Mouse (Mus musculus): ENCODE data around the gene Snx8. TPM values are rescaled to one million over a fixed set of nuclear protein-coding genes. Genes with fewer than 3 reads are reported as not detected.

The Snx8 gene
- polyA plus RNA-seq, 1 experiment from 2014 or later, result 27.0 TPM

Small RNA genes within 50 kb of the gene (microRNA-seq; reads per million reads assigned to microRNA genes)
- gene Mir7038, result not detected

Other genes with a start within 250 kb of the Snx8 start
- 46.5 and 53.0 TPM in 2 replicates for gene Mad1l1, start 67.7 kb downstream of the Snx8 start, polyA plus RNA-seq (2015; fragmentation: Nextera tagmentation; extraction: Ambion mirVana)
- 54.8 and 60.1 TPM in 2 replicates for gene Nudt1, start 67.6 kb downstream of the Snx8 start, polyA plus RNA-seq (2015; fragmentation: Nextera tagmentation; extraction: Ambion mirVana)
- gene Mrm2, start 57.4 kb downstream of the Snx8 start, polyA plus RNA-seq (2015; fragmentation: Nextera tagmentation; extraction: Ambion mirVana), result 20.0 and 21.0 TPM in 2 replicates
- gene Eif3b, start 30.1 kb upstream of the Snx8 start, polyA plus RNA-seq (2015; fragmentation: Nextera tagmentation; extraction: Ambion mirVana), result 116 and 127 TPM in 2 replicates
- not detected in 2 replicates for gene Gm4869, start 56.4 kb upstream of the Snx8 start, polyA plus RNA-seq (2015; fragmentation: Nextera tagmentation; extraction: Ambion mirVana)
- gene Chst12, start 116.3 kb upstream of the Snx8 start, polyA plus RNA-seq (2015; fragmentation: Nextera tagmentation; extraction: Ambion mirVana), result 21.9 and 22.4 TPM in 2 replicates
- gene Grifin, start 175.8 kb upstream of the Snx8 start, polyA plus RNA-seq (2015; fragmentation: Nextera tagmentation; extraction: Ambion mirVana), result 0.45 TPM in 1 of 2 replicates, not detected in the other
- gene Lfng, start 218.1 kb upstream of the Snx8 start, polyA plus RNA-seq (2015; fragmentation: Nextera tagmentation; extraction: Ambion mirVana), result 32.3 and 34.5 TPM in 2 replicates